Mouse (Mus musculus) cerebellum, adult 11-12 months (tissue): ENCODE measurements around the gene Polr1e.
"Not testable (repeated sequence)": the region's sequence is repeated elsewhere in the genome, so short reads cannot be mapped to it uniquely, and the experiment has no call there.

Experiments
- DNase-seq: peaks from one replicate; pipeline ENCODE4 v3.0.0; 2022

Polr1e gene

GRCm38 (mm10) chr4:45018452-45018980 lies at the start of gene Polr1e:
Gene Polr1e, plus strand, starts transcription at chr4:45018583.
- DNase-seq: peak; percentile 81

DNA sequence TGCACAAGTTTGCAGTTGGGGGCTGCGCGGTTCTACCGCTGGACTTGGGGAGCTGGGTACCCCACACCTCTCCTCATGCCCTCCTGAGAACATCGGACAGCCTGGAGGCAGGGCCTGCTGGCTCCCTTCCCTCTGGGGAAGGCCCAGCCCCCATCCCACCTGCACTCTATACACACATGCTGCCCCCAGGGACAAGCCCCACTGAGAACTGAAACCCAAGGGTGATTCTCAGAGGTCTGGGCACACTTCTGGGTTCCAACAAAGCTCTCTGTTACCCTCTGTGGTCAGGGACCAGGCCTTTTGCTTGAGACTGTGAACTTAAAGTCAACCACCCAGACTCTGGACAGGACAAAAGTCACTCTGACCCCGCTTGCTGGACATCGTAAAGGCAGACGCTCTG lies 48.3 kb upstream of the Polr1e start:
- DNase-seq: no peak

DNA sequence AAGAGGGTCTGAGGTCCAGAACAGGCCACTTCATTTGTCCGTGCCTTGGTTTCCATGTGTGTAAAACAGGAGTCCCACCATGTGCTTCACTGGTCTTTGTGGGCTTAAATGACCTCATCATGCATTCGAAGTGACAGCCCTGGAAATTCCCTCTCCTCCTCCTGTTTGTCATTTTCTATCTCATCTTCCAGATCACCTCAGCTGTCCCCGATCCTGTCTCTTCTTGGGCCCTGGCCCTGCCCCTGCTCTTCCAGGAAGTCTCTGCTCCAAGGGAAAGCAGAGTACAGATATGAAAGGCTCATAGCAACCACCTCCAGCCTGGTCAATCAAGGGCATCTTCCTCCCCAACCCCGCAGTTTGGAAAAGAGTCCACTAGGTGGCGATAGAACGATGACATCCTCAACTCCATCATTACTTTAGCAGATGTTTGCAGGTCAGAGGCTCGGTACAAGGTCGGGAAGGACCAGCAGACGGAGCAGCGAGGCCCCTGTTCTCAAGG lies 47.7 kb upstream of the Polr1e start:
- DNase-seq: no peak

DNA sequence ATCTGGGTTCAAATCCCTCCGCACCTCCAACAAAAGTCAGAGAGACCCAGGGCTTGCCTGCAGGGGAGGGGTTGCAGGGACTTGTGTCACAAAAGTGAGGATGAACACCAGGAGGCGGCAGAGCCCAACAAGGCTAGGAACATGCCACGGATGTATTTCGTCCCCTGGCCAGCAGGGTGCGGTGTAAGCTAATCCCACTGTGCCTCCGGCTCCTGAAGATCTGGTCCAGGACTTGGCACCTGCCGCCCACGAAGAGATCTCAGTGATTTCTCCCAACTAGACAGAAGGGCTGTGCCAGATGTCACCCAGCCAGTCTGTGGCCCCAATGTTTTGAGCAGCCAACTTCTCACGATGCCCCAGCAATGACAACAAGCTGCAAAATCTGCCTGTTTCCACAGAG lies 44.9 kb upstream of the Polr1e start:
- peak; percentile 90 for DNase-seq

DNA sequence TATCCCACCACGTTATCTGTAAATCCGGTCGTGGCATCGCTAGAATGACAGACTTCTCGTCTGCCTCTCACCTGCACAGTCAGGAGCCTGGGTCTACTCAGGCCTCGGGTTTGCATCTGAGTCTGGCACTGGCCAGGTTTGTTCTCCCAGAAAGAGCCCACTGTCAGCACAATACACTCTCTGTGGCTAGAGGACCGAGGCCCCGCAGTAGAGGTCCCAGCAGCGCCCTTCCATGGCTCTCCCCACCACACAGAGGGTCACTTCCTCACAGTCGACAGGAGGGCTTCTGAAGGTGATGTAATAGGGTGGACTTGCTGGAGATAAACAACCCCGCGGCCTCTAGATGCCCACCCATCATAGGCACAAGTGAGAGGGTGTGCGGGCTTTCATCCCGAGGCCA lies 44.5 kb upstream of the Polr1e start:
- no peak for DNase-seq

DNA sequence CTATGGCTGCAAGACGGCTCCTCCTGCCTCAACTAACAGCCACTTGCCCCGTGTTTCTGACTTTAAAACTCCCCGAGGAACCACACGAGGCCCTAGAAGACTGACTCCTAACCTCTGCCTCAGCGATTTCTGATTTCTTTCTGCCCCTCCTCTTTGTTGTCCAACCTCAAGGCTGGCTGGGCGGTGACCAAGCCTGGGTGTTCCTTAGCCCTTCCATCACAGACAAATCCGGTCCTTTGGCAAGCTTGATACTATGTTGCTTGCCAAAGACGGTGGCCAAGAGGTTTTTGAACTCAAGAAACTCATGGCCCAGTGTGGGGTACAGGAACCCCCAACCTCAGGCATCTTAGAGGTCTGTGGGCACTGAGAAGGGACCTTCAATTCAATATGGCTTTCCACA lies 44.1 kb upstream of the Polr1e start:
- no peak for DNase-seq

DNA sequence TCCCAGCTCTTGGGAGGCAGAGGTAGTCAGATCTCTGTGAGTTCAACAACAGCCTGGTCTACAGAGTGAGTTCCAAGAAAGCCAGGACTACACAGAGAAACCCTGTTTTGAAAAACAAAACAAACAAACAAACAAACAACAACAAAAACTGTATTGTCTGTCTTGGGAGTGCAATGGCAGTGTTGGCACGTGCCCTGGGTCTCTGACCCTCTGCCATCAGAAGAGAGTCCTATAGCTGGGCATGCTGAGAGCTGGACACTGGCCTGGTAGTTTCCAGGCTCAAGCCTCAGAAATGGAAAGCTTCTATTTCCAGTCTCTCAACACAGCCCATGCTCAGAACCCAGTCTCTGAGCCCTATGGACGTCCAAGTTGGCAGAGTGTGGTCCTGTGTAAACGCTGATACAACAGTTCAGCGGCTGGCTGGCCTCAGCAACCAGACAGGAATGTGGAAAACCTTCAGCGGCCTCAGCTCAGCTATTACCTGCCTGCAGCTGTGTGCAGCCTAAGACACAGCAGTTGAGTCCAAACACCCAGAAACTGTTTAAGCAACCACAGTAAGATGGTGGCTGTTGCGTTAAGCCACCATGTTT lies 42.3 kb upstream of the Polr1e start:
- DNase-seq: no peak

- no peak for DNase-seq
These were observed 41.3 kb upstream of the Polr1e start for GRCm38 (mm10) chr4:44976921-44977710.

DNA sequence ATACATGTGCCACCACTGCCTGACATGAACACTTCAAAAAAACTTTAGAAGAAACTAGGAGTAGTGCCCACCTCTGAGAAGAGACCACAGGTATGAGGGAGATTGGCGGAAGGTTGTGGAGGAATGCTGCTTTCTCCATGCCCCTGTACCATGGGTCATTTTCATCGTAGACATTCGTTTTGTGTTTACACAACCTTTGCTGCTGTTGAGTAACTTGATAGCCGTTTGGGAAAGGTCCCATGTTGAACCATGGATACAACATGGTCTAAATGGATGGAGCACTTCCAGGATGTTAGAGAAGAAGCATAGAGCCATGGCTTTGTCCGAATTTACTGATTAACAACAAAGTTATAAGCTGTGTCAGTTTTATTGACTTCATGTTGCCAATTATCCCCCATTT lies 40.2 kb upstream of the Polr1e start:
- no peak for DNase-seq

DNA sequence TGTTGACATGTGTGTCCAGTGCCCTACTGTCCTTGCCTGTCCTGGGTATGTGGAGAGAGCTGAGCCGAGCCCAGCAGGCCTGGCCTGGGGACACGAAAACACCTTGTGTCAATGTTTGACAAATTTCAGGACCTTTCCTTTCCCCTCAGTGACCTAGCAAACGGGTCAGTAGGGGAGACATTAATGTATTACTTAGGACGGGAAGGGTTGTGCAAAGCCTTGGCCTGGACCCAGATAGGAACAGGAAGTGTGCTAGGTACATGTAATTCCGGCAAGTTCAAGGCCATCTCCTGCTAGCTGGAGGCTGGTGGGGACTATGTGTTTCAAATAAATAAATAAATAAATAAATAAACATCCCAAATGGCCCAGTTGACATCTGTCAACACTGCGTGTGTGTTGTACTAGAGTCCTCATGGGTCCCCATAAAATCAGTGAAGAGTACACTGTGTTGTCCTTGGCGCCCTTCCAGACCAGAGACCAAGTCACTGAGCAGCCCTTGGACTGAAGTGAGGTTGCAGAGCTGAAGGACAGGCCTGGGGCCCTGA lies 38.5 kb upstream of the Polr1e start:
- no peak for DNase-seq

GRCm38 (mm10) chr4:44981280-44981973 lies 37.0 kb upstream of the Polr1e start, which contains the start of gene Grhpr:
Gene Grhpr, plus strand, starts transcription at chr4:44981395.
- peak; percentile 82 for DNase-seq

GRCm38 (mm10) chr4:44981974-44982287 lies 36.5 kb upstream of the Polr1e start:
- DNase-seq: peak; percentile 44

- DNase-seq: peak; percentile 53
These were observed 35.8 kb upstream of the Polr1e start for GRCm38 (mm10) chr4:44982440-44983130.

DNA sequence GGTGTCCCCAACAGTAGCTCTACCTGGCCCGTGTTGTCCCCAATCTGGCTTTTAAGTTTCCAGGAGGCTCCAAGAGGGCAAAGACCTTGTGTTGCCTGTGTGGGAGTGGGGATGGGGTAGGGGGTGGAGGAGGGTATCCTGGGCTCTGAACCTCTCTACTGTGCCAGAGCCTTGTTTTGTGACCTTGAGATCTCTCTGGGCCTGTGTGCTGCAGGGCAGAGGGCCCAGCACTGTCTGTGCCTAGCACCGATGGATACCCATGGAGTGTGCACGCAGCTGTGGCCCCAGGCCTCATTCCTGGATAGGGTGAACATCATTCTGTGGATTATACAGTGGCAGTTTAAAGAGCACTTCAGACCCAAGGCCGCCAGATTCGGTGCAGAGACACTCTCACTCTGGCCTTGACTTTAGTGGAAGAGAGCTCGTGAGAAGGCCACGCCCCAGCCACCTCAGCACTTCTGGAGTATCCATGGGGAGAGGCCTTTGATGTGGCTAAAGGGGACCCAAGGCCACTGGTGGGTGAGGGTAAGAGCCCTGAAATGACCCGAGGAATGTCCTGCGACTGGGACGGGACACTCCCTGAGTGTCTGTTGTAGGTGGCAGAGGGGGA lies 35.1 kb upstream of the Polr1e start:
- no peak for DNase-seq

GRCm38 (mm10) chr4:44990560-44990959 lies 27.8 kb upstream of the Polr1e start:
- no peak for DNase-seq

DNA sequence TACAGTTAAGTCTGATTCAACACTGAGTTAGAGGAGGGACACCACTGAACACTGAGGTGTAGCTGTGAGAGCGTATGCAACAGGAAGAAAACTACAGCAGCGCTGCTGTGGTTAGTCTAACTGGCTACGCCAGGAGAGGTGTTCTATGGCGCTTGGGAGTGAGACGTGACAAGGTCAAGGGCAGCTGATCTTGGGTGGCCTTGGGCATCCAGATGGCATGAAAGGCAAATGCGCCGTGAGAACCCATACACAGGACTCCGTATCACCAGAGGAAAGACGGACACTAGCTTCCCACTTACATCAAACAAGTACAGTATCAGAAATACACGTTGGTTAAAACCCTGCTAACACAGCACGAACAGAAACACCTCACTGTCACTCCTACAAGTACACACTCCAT lies 26.1 kb upstream of the Polr1e start:
- not testable (repeated sequence) for DNase-seq

DNA sequence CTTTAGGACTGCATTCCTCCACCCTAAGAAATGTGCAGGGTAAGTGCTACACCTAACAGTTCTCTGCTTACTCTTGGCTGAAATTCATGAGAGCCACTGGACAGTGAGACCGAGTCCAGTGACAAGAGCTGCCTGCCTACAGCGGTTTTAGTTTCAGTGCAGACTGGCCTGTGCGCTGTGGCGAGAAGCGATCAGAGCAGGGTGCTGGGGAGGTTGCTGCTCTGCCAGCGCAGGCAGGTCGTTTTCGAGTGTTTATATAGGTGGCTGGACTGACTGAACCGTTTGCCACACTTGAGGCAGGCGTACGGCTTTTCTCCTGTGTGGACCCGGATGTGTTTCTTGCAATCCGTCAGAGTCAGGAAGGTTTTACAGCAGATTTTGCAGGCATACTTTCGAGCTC lies 25.2 kb upstream of the Polr1e start:
- DNase-seq: not testable (repeated sequence)

DNA sequence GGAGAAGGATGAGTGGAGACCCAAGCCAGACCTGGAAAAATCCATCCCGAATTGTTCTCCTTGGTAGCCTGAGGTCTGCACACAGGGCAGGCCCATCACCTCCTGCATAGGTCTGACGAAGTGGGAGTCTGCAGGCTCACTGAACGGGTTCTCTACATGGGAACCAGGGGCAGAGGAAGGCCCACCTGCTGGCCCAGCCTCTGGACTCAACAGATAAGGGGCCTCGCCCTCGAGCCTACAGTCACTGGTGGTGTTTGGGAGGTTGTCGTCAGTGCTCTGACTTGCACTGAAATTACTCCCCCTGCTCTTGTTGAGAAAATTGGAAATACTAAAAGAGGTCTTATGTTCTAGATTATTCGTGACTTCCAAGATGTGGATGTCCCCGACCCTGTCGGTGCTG lies 24.5 kb upstream of the Polr1e start:
- DNase-seq: no peak

DNA sequence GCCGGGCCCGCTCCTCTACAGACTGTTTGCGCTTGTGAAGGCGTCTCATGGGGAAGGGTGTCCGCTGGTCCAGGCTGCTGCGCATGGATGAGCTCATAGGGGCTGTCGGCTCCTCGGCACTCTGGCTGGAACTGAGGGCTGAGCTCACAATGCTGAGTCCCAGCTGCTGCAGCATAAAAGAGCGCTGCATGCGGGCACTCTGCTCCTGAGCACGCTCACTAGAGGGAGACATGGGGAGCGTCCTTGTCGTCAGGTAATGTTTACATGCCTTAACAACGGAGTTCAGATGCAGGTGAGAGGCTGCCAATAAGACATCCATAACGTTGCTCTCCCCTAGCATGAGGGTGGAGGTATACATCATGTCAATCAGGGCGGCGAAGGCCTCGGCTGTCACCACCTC lies 23.6 kb upstream of the Polr1e start:
- no peak for DNase-seq

- DNase-seq: no peak
These were observed 20.3 kb upstream of the Polr1e start for GRCm38 (mm10) chr4:44998071-44998470.

DNA sequence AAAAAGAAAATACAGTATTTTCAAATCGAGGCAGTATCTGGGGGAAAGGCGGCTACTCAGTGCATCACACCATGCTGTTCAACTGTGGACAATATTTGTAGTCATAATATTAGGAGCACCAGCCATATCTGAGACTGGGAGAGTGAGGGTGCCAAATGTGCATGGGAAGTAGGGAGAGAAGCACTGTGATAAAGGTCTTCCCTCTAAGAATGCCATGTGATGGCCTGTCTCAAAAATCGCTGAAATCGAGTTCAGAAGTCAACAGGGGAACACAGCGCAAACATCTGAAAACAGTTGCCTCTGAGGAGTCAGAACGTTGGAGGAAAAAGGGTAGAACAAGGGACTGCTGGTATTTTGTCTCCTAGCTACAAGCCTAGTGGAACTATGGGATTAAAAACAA lies 18.4 kb upstream of the Polr1e start:
- no peak for DNase-seq

DNA sequence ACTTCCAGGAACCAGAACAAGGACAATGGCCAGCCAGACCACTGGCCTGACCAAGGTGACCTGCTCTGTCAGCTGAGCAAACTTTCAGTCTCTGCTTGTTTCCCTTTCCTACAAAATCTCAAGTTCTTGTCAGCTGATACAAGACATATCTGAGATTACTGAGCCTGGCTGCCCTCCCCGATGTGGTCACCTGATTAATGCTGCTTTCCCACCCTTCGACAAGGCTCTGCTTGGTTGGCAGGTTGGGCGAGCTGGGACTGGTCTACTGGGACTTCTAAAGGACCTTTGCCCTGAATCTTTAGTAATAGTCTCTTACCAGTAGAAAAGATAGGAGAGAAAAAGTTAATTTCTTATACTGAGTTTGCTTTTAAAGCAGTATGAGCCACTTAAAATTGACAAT lies 12.9 kb upstream of the Polr1e start:
- no peak for DNase-seq
